Mouse (Mus musculus): ENCODE results near the gene Gpc5. TPM values are rescaled to one million over a fixed set of nuclear protein-coding genes. Genes with fewer than 3 reads are reported as not detected.

Gpc5 gene
- polyA plus RNA-seq, 1 experiment from 2014 or later, result 10.4 TPM

DNA sequence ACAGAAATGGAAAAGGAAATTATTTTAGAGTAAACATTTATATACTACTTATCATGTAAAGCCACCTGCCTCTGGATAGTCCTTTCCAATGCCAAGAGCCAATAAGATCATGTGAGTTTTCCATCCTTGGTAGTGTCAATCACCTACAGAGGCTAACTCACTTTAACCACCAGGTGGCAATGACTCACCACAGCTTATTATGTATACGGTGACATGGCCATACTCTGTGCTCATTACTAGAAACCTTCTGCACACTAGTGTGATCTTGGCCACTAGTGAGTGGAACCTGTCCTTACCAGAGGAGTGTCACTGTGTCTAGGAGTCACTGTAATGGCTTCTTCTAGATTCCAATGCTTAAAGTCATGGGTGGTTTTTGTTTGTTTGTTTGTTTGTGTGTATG is 1468.0 kb downstream of the Gpc5 start:
- Histone ChIP-seq H3K9me3 (replicated peaks; ENCODE audit: control insufficient read depth, low read length, poor library complexity, severe bottlenecking) (no peaks in the 10 kb centered on the region), H3K27me3 (ENCODE audit: control insufficient read depth, insufficient read depth, low read depth, low read length) (no peaks in the 10 kb centered on the region), H3K9ac (ENCODE audit: low read depth, low read length) (no peak overlapping the region), H3K4me3 (ENCODE audit: low read depth, low read length) (no peak overlapping the region), H3K27ac (ENCODE audit: low read length) (no peak overlapping the region), H3K36me3 (ENCODE audit: control insufficient read depth, insufficient read depth, low read length) (no peaks in the 10 kb centered on the region), H3K4me1 (ENCODE audit: control insufficient read depth, insufficient read depth, low read length) (no peaks in the 10 kb centered on the region), H3K4me2 (ENCODE audit: low read length) (no peak overlapping the region)
- WGBS, result 47% methylated on average over 1 of the region's 1 CpGs
- ATAC-seq, result peak; percentile 58; the same call in 1 of the 2 replicates

MicroRNAs within 50 kb of the gene (microRNA counts, 519-probe panel; counts per million panel counts)
- 1,899 counts per million, percentile 41 among the panel's probes with 10 or more counts for microRNA mmu-miR-18a
- 3,718 counts per million, percentile 97 among the panel's probes with 10 or more counts for microRNA mmu-miR-19a
- 3,344 counts per million, percentile 92 among the panel's probes with 10 or more counts for microRNA mmu-miR-19b
- 3,951 counts per million, percentile 98 among the panel's probes with 10 or more counts for microRNA mmu-miR-20a+mmu-miR-20b
- microRNA mmu-miR-92a, result 386 counts per million, percentile 18 among the panel's probes with 10 or more counts

Small RNA genes within 50 kb of the gene (microRNA-seq; reads per million reads assigned to microRNA genes)
- 20,962 reads per million, percentile 98 among the genes with 10 or more reads in this experiment for gene Mir17
- gene Mir18, result 5,126 reads per million, percentile 92 among the genes with 10 or more reads in this experiment
- gene Mir19a, result 64.8 reads per million, percentile 49 among the genes with 10 or more reads in this experiment
- 11.0 reads per million, percentile 31 among the genes with 10 or more reads in this experiment for gene Mir19b-1
- gene Mir20a, result 7,693 reads per million, percentile 95 among the genes with 10 or more reads in this experiment
- gene Mir92-1, result 1,352 reads per million, percentile 81 among the genes with 10 or more reads in this experiment
